Mouse (Mus musculus) MEL-GATA-1-ER (cell line): ENCODE measurements around the gene Fars2.

Source experiments
- DNase-seq: peaks from one replicate; pipeline ENCODE4 v3.0.0-alpha.2; 2012; ENCODE audit warnings: low read depth; ENCODE audit errors: extremely low read depth

Fars2 gene

GRCm38 (mm10) chr13:36731016-36731930 lies 614.1 kb downstream of the Fars2 start:
- DNase-seq: no peak

- DNase-seq: no peak
These were observed 614.8 kb downstream of the Fars2 start for GRCm38 (mm10) chr13:36731931-36732461.

- DNase-seq: no peak
These were observed 615.8 kb downstream of the Fars2 start for GRCm38 (mm10) chr13:36732891-36733490.

GRCm38 (mm10) chr13:36733566-36733965 lies 616.4 kb downstream of the Fars2 start:
- DNase-seq: no peak

GRCm38 (mm10) chr13:36733989-36734690 lies 616.9 kb downstream of the Fars2 start:
- no peak for DNase-seq

- DNase-seq: no peak
These were observed 617.7 kb downstream of the Fars2 start, which contains the start of gene Nrn1 for GRCm38 (mm10) chr13:36734731-36735571. Gene Nrn1 (minus strand): TSS chr13:36735131.

GRCm38 (mm10) chr13:36735901-36736618 lies 618.8 kb downstream of the Fars2 start:
- DNase-seq: no peak

GRCm38 (mm10) chr13:36736619-36736996 lies 619.4 kb downstream of the Fars2 start:
- DNase-seq: no peak

- DNase-seq: no peak
These were observed 632.8 kb downstream of the Fars2 start for GRCm38 (mm10) chr13:36750056-36750455.

GRCm38 (mm10) chr13:36751861-36752260 lies 634.6 kb downstream of the Fars2 start:
- no peak for DNase-seq

- no peak for DNase-seq
These were observed 649.6 kb downstream of the Fars2 start for GRCm38 (mm10) chr13:36766801-36767200.
